Mouse (Mus musculus) adrenal gland (tissue): ENCODE measurements at regions not wholly inside any gene's neighbourhood (a gene's known extent, or its start where the extent isn't known, plus 50 kb on each side); places are given as distances from the start of the nearest gene placed in this dataset.

Source experiments
- intact Hi-C: fragments of 180-260 bp; cut with DNase I; formaldehyde crosslinking; loops from one replicate; pipeline ENCODE4 v1.15.1; 2025

DNA sequence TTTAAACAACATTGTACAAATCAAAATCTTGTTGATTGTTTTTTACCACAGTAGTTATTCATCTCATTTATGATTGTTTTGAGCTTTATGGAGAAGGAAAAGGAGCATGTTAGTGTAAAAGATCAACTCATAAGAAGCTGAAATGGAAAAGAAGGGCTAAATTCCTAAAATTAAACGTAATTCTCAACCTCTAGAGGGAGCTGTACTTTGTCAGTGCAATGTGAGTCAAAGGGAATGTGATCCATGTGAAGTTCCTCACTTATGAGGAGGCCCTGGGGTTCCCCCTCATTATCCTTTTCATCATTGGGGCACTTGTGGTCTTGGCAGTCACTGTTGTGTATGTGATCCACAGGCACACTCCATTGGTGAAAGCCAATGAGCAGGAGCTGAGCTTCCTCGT, 54.0 kb upstream of the Vmn2r7 start:
- intact Hi-C loops, result loop anchor here (5.0 kb wide), 1 partner anchor 454 kb away; no protein-coding TSS in a partner anchor

DNA sequence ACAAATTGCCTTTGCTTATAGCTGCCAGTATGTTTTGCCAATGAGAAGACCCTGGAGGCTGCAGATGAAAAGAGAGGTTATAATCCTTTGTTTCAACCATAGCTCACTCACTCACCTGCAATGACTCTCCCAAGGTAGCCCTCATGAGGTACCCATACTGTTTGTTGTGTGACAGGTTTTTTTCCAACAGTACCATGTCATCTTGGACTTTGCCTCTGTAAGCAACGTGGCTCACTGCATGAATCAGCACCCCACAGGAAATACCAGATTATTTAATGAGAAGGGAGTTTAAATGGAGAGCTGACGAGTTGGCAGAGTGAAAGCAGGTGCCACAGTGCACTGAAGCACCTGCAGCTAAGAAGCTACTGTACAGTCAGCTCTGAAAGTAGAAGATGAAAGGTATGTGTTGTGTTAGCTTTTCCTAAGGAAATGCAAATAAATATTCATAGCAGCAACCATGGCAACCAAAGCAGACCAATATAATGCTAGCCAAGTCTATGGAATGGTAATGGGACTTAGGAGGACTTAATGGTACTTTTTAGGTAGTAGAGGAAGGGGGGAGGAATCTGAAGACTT, 56.8 kb upstream of the Vmn2r7 start:
- intact Hi-C loops, result no loop called here

DNA sequence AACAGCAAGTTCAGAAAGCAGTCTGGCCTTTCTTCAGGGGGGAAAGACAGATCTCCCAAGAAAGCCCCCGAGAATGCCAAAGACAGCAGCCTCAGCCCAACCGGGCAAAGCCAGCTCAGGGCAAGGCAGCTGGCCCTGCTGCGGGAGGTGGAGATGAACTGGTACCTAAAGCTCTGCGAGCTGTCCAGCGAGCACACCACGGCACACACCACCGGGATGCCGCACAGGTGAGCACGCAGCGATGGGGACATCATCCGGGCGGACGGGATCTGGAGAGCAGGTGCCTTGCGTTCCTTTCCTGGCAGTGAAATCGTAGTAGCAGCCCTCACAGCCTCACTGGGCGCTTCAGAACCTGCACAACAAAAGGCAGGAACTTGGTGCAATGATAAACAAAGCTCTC, 104.7 kb upstream of the Vmn2r7 start:
- intact Hi-C loops, result no loop called here

DNA sequence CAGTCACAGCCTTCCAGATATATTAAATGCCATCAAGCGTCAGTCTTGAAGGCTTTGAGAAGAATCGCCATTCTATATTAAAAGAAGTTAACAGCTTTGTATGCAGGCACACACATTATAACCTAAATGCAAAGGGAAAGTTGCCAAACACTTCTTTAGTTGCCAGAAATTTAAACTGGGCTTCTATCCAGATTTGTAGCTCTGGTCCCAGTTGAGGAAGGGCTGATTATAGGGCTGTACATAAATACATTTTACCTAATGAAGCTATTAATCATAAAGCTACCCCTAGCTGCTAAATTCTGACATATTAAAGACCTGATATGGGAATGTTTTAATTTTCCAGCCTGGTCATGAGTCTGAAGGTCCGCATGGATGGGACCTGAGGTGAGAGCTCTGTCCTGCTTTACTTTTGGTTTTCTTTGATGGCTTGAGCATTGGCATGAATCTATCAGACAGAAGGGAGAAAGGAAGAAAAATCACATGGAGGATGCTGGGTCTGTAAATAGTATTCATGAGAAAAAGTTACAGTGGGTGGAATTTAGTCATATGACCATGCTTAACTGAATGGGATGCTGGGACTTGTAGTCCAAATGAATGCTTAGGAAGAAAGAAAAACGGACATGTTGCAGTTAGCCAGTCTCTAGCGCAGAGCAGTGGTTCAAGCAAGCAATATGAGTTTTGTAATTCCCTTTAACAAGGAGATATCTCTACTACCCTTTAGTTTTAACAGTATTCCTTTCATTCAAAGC, 120.3 kb upstream of the Vmn2r7 start:
- intact Hi-C loops, result no loop called here

DNA sequence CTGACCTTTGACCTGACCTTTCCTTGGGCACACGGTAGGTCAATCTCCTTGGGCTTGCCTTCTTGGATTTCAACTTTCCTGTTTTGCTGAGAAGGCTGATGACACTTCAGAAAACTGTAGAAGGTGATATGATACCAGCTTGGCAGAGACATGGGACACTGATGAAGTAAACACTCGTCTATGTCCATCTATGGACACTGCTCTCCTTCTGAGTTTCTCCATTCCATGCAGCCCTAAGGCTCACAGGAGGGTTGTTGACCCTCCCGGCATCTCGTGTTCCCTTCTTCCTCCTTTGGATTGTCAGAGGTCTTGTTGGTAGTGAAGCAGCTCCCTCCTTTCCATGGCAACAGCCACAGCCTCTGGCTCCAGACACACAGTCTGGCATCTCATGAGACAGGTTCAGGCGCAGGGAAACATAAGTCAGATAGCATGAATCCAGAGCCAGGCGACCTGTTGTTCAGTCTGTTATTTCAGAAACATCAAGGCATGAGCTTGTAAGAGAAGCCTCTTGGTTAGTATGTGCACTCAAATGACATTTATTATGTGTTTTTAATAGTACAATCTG, 120.9 kb upstream of the Vmn2r7 start:
- intact Hi-C loops, result no loop called here

DNA sequence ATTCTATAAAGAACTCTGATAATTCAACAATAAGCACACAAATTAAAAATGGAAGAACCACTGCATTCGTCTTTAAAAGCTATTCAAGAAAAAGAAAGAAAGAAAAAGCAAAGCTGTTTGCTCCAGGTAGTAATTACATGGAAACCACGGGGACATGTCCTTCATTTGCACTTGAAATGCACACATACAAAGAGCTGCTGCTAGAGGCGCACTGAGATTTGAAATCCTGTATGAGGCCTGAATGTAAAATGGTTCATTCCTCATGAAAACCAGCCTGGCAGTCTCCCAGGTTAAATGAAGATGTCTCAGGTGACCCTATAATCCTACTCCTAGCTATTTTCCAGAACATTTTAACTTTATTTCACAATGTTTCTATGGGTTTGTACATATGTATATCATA, 123.7 kb upstream of the Vmn2r7 start:
- intact Hi-C loops, result no loop called here

DNA sequence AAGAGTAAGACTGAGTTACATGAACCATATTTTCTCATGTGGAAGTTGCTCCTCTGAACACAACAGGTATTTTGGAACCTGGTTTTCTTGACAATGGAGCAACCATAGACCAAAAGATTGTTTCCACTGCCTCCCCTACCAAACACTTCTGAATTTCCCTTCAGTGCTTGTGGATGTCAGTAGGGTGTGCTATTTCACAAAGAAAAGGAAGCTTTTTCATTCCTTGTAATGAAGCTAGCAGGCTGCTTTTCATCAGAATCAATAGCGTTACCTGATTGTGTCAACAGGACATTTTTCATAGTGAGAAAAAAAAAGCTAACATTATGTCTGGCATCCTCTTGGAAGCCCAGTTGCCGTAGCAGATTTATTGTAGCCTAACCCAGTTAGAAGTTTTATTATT, 124.8 kb upstream of the Kcnab1 start:
- intact Hi-C loops, result no loop called here

DNA sequence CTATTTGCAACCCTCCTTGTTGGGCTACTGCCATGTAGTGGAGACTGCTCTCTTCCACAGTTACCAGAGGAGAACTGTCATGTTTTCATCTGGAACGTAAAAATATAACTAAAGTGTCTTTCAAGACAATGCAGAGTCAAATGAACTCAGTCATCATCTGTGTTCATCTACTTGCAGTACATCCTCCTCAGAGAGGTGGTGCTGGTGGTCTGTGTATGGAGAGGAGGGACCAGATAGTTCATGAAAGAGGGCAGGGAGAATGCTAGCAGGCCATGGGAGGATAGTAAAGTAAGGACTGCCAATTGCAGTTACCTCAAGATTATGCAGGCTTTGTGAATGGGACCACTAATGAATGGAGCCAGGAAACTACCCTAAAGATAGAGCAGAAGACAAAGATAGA, 121.5 kb upstream of the Kcnab1 start:
- intact Hi-C loops, result no loop called here

DNA sequence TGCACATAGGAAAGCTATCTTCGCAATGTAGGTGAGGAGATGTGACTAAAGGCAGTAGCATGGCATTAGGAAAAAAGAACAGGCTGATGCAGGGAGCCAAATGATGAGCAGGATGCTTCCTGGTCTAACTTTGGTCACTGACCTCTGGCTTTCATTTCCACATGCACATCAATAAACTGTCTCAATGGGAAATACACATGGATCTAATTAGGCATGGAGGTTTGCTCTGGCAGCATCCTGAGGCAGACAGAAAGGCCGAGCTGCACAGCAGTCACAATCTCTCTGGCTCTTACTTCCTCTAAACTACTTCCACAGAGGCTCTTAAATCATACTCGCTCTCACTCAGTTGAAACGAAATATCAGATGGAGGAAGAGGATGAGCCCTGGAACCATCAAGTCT, 112.7 kb upstream of the Kcnab1 start:
- intact Hi-C loops, result no loop called here

DNA sequence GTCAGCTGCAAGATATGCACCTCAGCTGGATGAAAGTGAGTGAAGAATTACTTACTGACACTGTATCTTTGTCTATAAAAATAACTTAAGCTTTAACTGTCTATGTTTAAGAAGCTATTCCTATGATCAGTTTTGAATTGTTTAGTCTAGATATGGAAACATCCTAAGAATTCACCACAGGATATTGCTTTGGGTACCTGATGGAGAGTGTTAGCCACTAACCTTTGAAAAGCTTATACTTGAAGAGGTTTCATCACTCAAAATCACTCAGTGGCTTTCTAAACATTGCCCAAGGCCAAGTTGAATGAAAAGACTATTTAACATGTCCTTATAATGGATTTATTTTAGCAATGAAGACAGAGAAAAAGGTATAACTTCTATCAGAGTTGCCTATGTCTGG, 111.6 kb upstream of the Kcnab1 start:
- intact Hi-C loops, result no loop called here

DNA sequence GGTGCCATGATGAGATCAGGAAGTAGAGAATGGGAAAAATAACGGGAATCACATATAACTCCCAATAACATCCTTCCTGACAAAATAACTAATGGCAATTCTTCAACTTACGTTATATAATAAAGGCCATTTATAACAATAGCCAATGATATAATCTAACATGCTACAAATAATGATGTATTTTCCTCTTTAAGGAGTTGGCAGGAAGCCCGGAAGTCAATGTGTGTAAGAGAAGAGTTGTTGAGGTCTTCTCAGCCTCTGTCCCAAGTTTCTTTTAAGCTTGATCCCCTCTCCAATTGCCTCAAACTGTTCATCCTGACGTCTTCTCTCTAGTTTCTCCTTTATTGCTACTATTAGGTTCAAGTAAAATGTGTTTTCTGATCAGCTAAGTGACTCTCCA, 108.1 kb upstream of the Kcnab1 start:
- intact Hi-C loops, result no loop called here

DNA sequence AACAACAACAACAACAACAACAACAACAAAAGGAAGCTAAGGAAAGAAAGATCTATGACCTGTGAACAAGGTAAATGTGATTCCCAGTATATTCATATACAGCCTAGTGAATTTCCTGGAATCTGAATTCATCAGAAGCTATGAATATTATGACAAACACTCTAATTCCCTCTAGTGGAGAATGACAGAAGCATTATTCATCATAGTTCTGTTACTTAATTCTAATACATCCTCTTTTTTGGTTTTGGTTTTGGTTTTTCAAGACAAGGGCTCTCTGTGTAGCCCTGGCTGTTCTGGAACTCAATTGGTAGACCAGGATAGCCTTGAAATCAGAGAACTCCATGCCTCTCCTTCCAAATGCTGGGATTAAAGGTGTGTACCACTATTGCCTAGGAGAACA, 106.6 kb upstream of the Kcnab1 start:
- intact Hi-C loops, result no loop called here

DNA sequence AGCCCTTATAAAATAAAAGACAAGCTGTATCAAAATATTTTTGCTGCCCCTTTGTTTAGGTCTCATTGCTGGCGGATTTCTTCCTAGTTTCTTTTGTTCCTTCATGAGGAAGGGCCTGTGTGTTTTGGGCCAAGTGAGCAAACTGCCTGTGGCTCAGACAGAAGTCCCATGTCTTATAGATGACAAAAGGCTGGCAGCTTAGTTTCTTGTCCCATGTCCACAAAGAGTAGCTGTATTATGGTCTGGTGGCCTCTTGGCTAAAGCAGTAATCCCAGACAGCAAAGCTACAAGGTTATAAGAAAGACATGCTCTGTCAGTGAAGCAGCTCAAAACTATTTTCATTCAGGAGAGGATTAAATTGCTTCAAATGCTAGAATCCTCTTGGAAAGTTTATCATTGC, 103.1 kb upstream of the Kcnab1 start:
- intact Hi-C loops, result no loop called here

DNA sequence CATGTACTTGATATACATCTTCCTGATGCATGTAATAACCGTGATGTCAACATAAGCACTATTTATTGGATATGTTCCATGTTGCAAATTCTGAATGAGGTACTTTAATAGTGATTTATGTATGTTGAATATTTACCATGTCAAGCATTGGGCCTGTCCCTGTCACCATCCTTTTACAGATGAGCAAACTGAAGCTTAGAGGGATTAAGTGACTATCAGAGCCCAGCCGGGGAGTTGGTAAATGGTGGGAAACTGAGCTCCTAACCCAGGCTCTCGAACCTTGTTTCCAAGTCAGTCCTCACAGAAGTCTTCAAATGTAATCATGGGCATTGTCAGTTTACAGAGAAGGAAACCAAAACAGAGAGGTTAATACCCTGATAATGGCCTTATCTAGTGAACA, 102.6 kb upstream of the Kcnab1 start:
- intact Hi-C loops, result no loop called here

DNA sequence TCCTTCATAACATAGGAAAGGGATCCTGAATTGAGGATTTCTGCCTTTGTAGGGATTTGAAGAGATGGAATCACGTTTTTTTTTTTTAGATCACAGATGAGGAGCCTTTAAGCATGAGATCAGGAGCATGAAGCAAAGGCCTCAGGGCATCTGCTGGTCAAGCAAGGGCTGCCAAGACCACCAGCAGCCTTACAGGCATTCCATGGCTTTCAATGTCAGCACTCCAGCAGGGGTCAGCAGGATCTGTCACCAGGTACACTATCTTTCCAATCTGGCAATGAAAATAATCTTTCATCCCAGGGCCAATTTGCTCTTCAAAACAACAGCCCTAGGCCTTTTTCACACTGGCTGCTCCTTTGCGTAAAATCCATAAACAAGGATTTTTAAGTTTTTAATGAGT, 85.3 kb upstream of the Kcnab1 start:
- intact Hi-C loops, result no loop called here

DNA sequence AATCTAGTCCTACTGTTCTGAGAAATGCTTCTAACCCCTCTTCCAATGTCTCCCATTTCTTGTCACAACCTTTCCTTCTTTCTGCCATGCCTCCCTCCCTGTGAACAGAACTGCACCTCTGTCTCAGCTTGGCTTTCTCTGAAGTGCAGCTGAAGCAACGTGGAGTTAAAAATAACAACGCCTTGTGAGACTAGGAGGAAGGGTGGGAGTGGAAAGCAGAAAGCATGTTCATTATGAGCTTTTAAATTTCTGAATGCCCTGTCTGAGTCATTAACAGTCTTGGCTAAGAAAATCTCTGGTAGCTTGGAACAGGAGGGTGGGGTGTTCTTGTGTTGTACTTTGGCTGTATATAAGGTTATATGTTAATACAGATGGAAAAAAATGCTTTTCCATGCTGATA, 71.6 kb upstream of the Kcnab1 start:
- intact Hi-C loops, result no loop called here

DNA sequence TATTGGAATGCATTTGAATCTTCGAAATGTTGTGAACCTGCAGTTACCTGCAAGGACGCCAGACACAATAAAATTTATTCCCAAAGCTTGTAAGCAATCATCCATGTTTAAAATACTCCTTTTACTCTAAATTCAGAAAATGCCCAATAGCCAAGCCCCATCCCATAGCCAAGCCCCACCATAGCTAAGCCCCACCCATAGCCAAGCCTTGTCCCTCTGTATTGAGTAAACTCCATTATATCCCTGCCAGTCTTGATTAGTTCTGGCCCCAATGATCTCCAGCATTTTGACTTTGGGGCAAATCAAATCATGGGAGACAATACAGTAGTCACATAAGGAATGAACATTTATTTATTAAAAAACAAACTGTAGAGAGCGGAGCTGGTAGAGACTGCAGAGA, 61.3 kb upstream of the Kcnab1 start:
- intact Hi-C loops, result no loop called here

DNA sequence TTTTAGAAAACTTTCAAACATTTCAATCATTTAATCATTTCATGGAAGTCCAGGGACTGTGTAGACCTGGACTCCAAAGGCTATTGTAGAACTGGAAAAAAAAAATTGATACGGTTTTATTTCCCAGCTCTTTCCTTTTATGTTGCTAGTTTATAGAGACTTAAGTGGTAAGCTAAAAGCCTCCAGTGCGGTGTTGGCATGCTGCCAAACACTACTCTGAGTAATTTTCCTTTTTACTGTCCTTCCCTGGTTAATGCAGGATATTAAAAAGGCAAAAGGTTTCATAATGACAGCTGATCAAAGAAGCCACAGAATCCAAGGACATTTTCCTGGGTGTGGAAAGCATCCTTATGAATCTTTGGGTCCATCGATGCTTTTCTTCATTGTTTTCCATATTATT, 53.8 kb upstream of the Kcnab1 start:
- intact Hi-C loops, result no loop called here
